Mouse (Mus musculus): ENCODE measurements at regions not wholly inside any gene's neighbourhood (a gene's known extent, or its start where the extent isn't known, plus 50 kb on each side); places are given as distances from the start of the nearest gene placed in this dataset.

GRCm38 (mm10) chr4:82183974-82184373 lies 521.6 kb downstream of the Nfib start:
- TF ChIP-seq TAL1 (IDR thresholded peaks at IDR 0.05; ENCODE audit: low read length) (no peak), ZC3H11A (IDR thresholded peaks at IDR 0.05; ENCODE audit: low read depth, low read length) (no peak), USF1 (IDR thresholded peaks at IDR 0.05; ENCODE audit: low read depth, low read length) (no peak), EP300 (IDR thresholded peaks at IDR 0.05; ENCODE audit: low read depth in 1 of 2, low read length in 2 of 2) (no peak), HCFC1 (IDR thresholded peaks at IDR 0.05; ENCODE audit: low read depth, low read length) (no peak), UBTF (IDR thresholded peaks at IDR 0.05; ENCODE audit: borderline replicate concordance, insufficient read depth, low read depth, low read length) (no peak), CTCF (IDR thresholded peaks at IDR 0.05 in 2 of 3, conservative IDR thresholded peaks at IDR 0.05 in 1 of 3; ENCODE audit: control insufficient read depth in 1 of 3, insufficient read depth in 1 of 3, low read depth in 2 of 3, low read length in 3 of 3, poor library complexity in 1 of 3, severe bottlenecking in 1 of 3) (no peak), SIN3A (IDR thresholded peaks at IDR 0.05; ENCODE audit: low read length) (no peak), POLR2A (IDR thresholded peaks at IDR 0.05; ENCODE audit: control insufficient read depth in 1 of 2, insufficient read depth in 1 of 2, low read depth in 1 of 2, low read length in 2 of 2, poor library complexity in 1 of 2) (no peak), BHLHE40 (IDR thresholded peaks at IDR 0.05; ENCODE audit: borderline replicate concordance, low read depth, low read length) (no peak), TCF12 (IDR thresholded peaks at IDR 0.05; ENCODE audit: low read depth, low read length) (no peak)

Data from MEL (cell line).